Mouse (Mus musculus) CD4-positive, CD25-positive, alpha-beta regulatory T cell, adult 4 months (primary cell): ENCODE measurements at regions not wholly inside any gene's neighbourhood (a gene's known extent, or its start where the extent isn't known, plus 50 kb on each side); places are given as distances from the start of the nearest gene placed in this dataset.

Experiments
- ATAC-seq: one replicate; pipeline ENCODE4 v1.8.0; 2017

- no peak for ATAC-seq
These were observed 164.2 kb upstream of the Kit start for GRCm38 (mm10) chr5:75410240-75411186.

- peak; percentile 47 for ATAC-seq
These were observed 155.4 kb upstream of the Kit start for GRCm38 (mm10) chr5:75419282-75419681.

GRCm38 (mm10) chr5:75432885-75433284 is 141.8 kb upstream of the Kit start:
- no peak for ATAC-seq

- no peak for ATAC-seq
These were observed 136.8 kb upstream of the Kit start for GRCm38 (mm10) chr5:75437924-75438323.

GRCm38 (mm10) chr5:75444024-75444604 is 130.6 kb upstream of the Kit start:
- ATAC-seq, result no peak

GRCm38 (mm10) chr5:75446386-75446785 is 128.3 kb upstream of the Kit start:
- ATAC-seq, result no peak

GRCm38 (mm10) chr5:75449913-75450525 is 124.7 kb upstream of the Kit start:
- ATAC-seq, result no peak

- ATAC-seq, result no peak
These were observed 124.2 kb upstream of the Kit start for GRCm38 (mm10) chr5:75450564-75450963.

GRCm38 (mm10) chr5:75451081-75451480 is 123.6 kb upstream of the Kit start:
- ATAC-seq, result no peak

- no peak for ATAC-seq
These were observed 123.0 kb upstream of the Kit start for GRCm38 (mm10) chr5:75451693-75452092.

- ATAC-seq, result no peak
These were observed 120.8 kb upstream of the Kit start for GRCm38 (mm10) chr5:75453757-75454390.

GRCm38 (mm10) chr5:75454961-75455541 is 119.7 kb upstream of the Kit start:
- no peak for ATAC-seq

GRCm38 (mm10) chr5:75457403-75457802 is 117.3 kb upstream of the Kit start:
- ATAC-seq, result no peak

GRCm38 (mm10) chr5:75458317-75458716 is 116.4 kb upstream of the Kit start:
- ATAC-seq, result no peak

- ATAC-seq, result no peak
These were observed 114.9 kb upstream of the Kit start for GRCm38 (mm10) chr5:75459758-75460354.

GRCm38 (mm10) chr5:75460414-75461025 is 114.2 kb upstream of the Kit start:
- no peak for ATAC-seq

GRCm38 (mm10) chr5:75461368-75461767 is 113.3 kb upstream of the Kit start:
- no peak for ATAC-seq

GRCm38 (mm10) chr5:75463591-75463990 is 111.1 kb upstream of the Kit start:
- ATAC-seq, result no peak

- ATAC-seq, result no peak
These were observed 109.0 kb upstream of the Kit start for GRCm38 (mm10) chr5:75465701-75466100.

GRCm38 (mm10) chr5:75466941-75467340 is 107.8 kb upstream of the Kit start:
- ATAC-seq, result no peak

- ATAC-seq, result no peak
These were observed 106.8 kb upstream of the Kit start for GRCm38 (mm10) chr5:75467916-75468315.

- ATAC-seq, result no peak
These were observed 103.7 kb upstream of the Kit start for GRCm38 (mm10) chr5:75471010-75471409.
